Mouse (Mus musculus) spleen, postnatal 36 days (tissue): ENCODE measurements around the gene Gm45062.

ENCODE experiments used
- DNase-seq, 2 experiments: peaks; one replicate each; pipeline ENCODE4 v3.0.0; 2022; ENCODE audit warnings: low spot score in 2 of 2, mixed read lengths in 1 of 2

Gm45062 gene

GRCm38 (mm10) chr6:8619582-8620350, 360.5 kb downstream of the Gm45062 start:
- no peak for DNase-seq

- DNase-seq: no peak
Measured at GRCm38 (mm10) chr6:8623045-8623444, 363.8 kb downstream of the Gm45062 start.

GRCm38 (mm10) chr6:8628226-8628625, 369.0 kb downstream of the Gm45062 start:
- DNase-seq: no peak

GRCm38 (mm10) chr6:8628715-8629267, 369.5 kb downstream of the Gm45062 start:
- no peak for DNase-seq

- no peak for DNase-seq
Measured at GRCm38 (mm10) chr6:8630531-8630930, 371.3 kb downstream of the Gm45062 start.

- no peak for DNase-seq
Measured at GRCm38 (mm10) chr6:8631362-8631761, 372.1 kb downstream of the Gm45062 start.

- peak; percentile 74 to 81 for DNase-seq
Measured at GRCm38 (mm10) chr6:8631986-8632632, 372.9 kb downstream of the Gm45062 start.

GRCm38 (mm10) chr6:8632701-8633100, 373.5 kb downstream of the Gm45062 start:
- no peak for DNase-seq

- DNase-seq: no peak
Measured at GRCm38 (mm10) chr6:8638122-8638521, 378.9 kb downstream of the Gm45062 start.

- DNase-seq: no peak
Measured at GRCm38 (mm10) chr6:8638899-8639298, 379.6 kb downstream of the Gm45062 start.

GRCm38 (mm10) chr6:8639526-8639925, 380.3 kb downstream of the Gm45062 start:
- no peak for DNase-seq

- no peak for DNase-seq
Measured at GRCm38 (mm10) chr6:8640863-8641262, 381.6 kb downstream of the Gm45062 start.

- DNase-seq: no peak
Measured at GRCm38 (mm10) chr6:8644703-8645102, 385.5 kb downstream of the Gm45062 start.

GRCm38 (mm10) chr6:8645708-8646107, 386.5 kb downstream of the Gm45062 start:
- no peak for DNase-seq
